Mouse (Mus musculus) activated CD4-positive, CD25-positive, alpha-beta regulatory T cell, adult 4 months (primary cell): ENCODE results near the gene H2afb3. TPM values are rescaled to one million over a fixed set of nuclear protein-coding genes. Genes with fewer than 3 reads are reported as not detected.
"Not testable (repeated sequence)": the region's sequence is repeated elsewhere in the genome, so short reads cannot be mapped to it uniquely, and the experiment has no call there.

Experiments
- ATAC-seq: one replicate; pipeline ENCODE4 v1.8.0; 2017
- polyA plus RNA-seq, 2 experiments: library from polyadenylated mRNA; unstranded; fragments of 100-300 nt; shearing (Covaris generic); gene quantifications; one replicate each; pipeline ENCODE4 v1.2.1; 2017

The H2afb3 gene
- not detected for polyA plus RNA-seq

GRCm38 (mm10) chrX:120312995-120313394 is at the start of gene H2afb3:
Gene H2afb3 (minus strand): TSS chrX:120313095.
- not testable (repeated sequence) for ATAC-seq

- no peak for ATAC-seq
Measured at GRCm38 (mm10) chrX:120301469-120302175, 11.3 kb downstream of the H2afb3 start.

- no peak for ATAC-seq
Measured at GRCm38 (mm10) chrX:120292832-120293750, 19.8 kb downstream of the H2afb3 start.

GRCm38 (mm10) chrX:120291696-120292095 is 21.2 kb downstream of the H2afb3 start:
- ATAC-seq = no peak

- no peak for ATAC-seq
Measured at GRCm38 (mm10) chrX:120290900-120291280, 22.0 kb downstream of the H2afb3 start.

GRCm38 (mm10) chrX:120290011-120290899 is 22.6 kb downstream of the H2afb3 start, which contains the start of gene Pcdh11x:
Gene Pcdh11x (plus strand): TSS chrX:120290259.
- ATAC-seq = no peak

GRCm38 (mm10) chrX:120287502-120287901 is 25.4 kb downstream of the H2afb3 start:
- no peak for ATAC-seq

- ATAC-seq = no peak
Measured at GRCm38 (mm10) chrX:120285522-120285921, 27.4 kb downstream of the H2afb3 start.

Other genes with a start within 250 kb of the H2afb3 start
- under 1 TPM in 1 of 2 experiments, not detected in 1; 0.21 TPM for gene Pcdh11x, start 22.8 kb downstream of the H2afb3 start, polyA plus RNA-seq